Mouse (Mus musculus) testis, postnatal 14 days (tissue): ENCODE measurements around the gene Ric1.

Source experiments
- DNase-seq: peaks from one replicate; pipeline ENCODE4 v3.0.0; 2021; ENCODE audit warnings: low spot score

Ric1 gene

GRCm38 (mm10) chr19:29610907-29611306 is 88.8 kb downstream of the Ric1 start:
- DNase-seq = no peak

GRCm38 (mm10) chr19:29612102-29612501 is 90.0 kb downstream of the Ric1 start:
- DNase-seq = no peak

GRCm38 (mm10) chr19:29641055-29641454 is 119.0 kb downstream of the Ric1 start:
- DNase-seq = no peak

- DNase-seq = no peak
These were observed 119.4 kb downstream of the Ric1 start for GRCm38 (mm10) chr19:29641510-29641909.

DNA sequence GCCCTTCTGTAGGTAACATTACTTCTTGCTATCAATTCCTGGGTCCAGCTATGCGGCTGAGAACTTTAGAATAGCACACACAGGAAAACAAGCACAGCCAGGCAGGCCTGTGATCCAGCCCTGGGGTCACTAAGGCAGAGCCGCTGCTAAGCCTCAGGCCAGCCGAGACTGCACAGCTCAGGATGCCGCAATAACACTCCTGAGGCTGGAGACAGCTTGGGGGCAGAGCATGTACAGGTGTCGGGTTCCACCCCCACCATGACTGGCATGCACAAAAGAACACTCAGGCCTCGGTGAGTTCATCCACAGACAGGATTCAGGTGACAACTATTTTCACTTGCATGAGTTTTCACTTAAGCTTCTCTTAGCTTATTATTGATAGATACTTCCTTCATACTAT is 120.1 kb downstream of the Ric1 start:
- no peak for DNase-seq

- no peak for DNase-seq
These were observed 121.3 kb downstream of the Ric1 start for GRCm38 (mm10) chr19:29643194-29643922.

DNA sequence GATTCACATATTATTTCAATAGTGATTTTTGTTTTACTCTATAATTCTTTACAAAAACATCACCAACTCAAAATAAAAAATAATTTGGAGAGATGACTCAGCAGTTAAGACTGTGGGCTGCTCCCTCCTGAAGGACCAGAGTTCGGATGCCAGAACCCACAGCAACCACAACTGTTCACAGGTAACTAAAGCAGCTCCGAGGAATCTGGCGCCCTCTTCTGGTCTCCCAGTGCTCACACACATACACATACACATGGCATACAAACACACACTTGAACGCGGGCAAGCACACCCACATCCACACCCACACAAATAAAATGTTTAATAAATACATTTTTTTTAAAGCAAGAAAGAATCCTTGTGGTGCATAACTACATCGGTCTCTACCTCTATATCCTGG is 122.7 kb downstream of the Ric1 start:
- DNase-seq = no peak

- peak; percentile 90 for DNase-seq
These were observed 125.8 kb downstream of the Ric1 start, which contains the start of gene Ermp1 for GRCm38 (mm10) chr19:29647651-29648549. Gene Ermp1 (minus strand): TSS chr19:29648415.

- DNase-seq = no peak
These were observed 126.5 kb downstream of the Ric1 start for GRCm38 (mm10) chr19:29648550-29648914.

DNA sequence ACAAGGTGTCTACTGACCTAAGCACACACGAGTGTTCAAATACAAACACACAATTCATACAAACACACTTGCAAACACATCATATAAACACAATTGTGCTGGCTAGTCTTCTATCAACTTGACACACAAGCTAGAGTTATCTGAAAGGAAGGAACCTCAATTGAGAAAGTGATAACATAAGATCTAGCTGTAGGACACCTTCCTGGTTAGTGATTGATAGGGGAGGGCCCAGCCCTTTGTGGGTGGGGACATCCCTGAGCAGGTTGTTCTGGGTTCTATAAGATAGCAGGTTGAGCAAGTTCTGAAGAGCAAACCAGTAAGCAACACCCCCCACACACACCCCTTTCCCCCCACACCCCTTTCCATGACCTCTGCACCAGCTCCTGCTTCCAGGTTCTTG is 127.6 kb downstream of the Ric1 start:
- no peak for DNase-seq

DNA sequence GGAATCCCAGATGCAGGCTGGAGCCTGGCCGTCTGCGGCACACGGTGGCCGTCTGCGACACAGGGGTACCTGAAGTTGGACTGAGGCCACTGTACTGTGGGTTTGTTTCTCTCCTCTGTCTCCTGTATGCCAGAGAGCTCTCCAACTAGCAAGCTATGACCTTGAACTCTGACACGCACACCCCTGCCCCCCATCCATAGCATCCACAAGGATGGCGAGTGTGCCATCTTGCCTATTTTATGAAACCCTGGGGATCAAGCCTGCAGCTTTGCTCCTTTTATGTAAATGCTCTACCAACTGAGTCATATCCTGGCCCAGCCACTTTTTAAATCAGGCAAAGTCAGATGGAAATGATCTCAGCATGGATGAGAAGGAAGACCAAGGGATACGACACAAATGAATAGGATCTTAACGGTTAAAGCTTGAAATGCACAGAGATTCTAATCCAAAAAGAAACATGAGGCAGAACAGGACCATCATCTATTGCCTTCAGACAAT is 131.7 kb downstream of the Ric1 start:
- DNase-seq = no peak

- DNase-seq = peak; percentile 77
These were observed 133.1 kb downstream of the Ric1 start for GRCm38 (mm10) chr19:29655148-29655547.

- no peak for DNase-seq
These were observed 133.9 kb downstream of the Ric1 start for GRCm38 (mm10) chr19:29656029-29656428.
